Mouse (Mus musculus): ENCODE data around the gene Dpy30.
A peak's percentile ranks its signal among the peaks of the same experiment; 100 is the strongest.
"Not testable (repeated sequence)": the region's sequence is repeated elsewhere in the genome, so short reads cannot be mapped to it uniquely, and the experiment has no call there.

Gene Dpy30

DNA sequence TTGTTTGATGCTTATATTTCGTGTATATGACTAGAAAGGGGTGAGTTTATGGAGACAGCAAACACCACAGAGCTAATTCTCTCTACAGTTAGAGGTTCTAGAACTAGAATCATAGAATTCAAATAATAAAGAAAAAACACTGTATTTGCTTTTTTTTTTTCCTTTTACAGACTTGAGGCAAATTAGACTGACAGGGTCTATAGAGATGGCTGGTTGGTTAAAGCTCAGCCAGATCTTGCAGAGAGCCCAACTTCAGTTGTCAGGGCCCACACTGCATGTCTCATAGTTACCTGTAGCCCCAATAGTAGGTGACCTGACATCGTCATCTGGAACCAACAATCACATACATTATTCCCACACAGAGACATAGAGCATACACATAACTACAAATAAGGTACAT, at the start of gene Dpy30:
Gene Dpy30 (minus strand): TSS at position 101 of the 400 bp plus-strand sequence.
- no peak for DNase-seq (ENCODE audit: low spot score in 2 of 2)

GRCm38 (mm10) chr17:74363592-74363991, 39.8 kb upstream of the Dpy30 start:
- DNase-seq (ENCODE audit: low spot score in 2 of 2) = no peak

DNA sequence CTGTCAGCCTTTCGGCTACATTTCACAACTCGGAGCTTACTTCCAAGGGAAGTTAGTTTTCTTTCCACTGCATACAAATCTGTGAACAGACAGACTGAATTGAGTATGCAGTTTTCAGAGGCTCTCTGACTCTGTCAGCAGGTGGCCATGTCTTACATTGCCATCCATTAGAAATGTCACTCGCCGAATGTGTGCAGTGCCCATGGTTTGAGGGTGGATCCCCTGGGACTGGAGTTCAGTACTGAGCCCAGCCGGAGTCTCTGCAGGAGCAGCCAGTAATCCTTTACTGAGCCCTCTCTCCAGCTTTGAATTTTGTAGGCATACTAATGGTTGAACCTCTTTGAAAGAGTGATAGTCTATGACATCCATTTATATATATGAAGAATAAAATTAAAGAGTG, 17.4 kb upstream of the Dpy30 start:
- DNase-seq (ENCODE audit: low spot score in 2 of 2) = no peak

- peak; percentile 78 to 88 for DNase-seq (ENCODE audit: low spot score in 2 of 2)
Observed at GRCm38 (mm10) chr17:74338937-74339804, 15.4 kb upstream of the Dpy30 start, which contains the start of gene Spast. TSS of gene Spast (plus strand) at chr17:74338987.

- DNase-seq (ENCODE audit: low spot score in 2 of 2) = peak; percentile 93 to 96
Observed at GRCm38 (mm10) chr17:74338225-74338931, 14.6 kb upstream of the Dpy30 start.

DNA sequence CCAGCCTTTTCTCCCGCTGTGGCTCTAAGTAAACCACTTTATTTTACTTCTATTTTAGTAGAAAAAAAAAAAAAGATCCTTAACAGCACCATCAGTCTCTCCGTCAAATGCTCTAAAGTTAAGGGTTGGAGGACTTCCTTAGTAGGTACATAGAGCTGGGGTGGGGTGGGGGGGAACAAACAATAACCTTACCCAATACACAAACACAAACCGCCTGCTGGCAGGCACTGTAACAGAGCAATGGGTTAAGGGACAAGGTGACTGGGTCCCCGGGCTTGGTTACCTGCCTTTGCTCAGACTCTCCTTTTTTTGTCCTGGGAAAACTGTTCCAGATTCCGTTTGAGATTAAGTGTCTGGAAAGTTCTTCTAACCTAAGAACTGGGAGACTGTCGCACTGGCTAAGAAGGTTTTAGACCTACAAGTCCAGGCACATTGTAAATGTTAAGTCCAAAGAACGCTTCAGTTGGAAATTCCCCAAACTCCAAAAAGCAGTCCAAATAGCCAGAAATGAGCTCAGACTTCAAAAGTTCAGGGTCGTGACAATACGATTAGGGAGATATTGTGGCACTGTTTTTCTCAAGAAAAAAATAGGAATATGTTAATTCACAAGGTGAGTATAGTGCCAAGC, 7.4 kb upstream of the Dpy30 start:
- DNase-seq (ENCODE audit: low spot score in 2 of 2) = no peak

GRCm38 (mm10) chr17:74328146-74328545, 4.4 kb upstream of the Dpy30 start:
- peak; percentile 76 to 84 for DNase-seq (ENCODE audit: low spot score in 2 of 2)

- DNase-seq (ENCODE audit: low spot score in 2 of 2) = not testable (repeated sequence)
Observed at GRCm38 (mm10) chr17:74327195-74327594, 3.5 kb upstream of the Dpy30 start.

DNA sequence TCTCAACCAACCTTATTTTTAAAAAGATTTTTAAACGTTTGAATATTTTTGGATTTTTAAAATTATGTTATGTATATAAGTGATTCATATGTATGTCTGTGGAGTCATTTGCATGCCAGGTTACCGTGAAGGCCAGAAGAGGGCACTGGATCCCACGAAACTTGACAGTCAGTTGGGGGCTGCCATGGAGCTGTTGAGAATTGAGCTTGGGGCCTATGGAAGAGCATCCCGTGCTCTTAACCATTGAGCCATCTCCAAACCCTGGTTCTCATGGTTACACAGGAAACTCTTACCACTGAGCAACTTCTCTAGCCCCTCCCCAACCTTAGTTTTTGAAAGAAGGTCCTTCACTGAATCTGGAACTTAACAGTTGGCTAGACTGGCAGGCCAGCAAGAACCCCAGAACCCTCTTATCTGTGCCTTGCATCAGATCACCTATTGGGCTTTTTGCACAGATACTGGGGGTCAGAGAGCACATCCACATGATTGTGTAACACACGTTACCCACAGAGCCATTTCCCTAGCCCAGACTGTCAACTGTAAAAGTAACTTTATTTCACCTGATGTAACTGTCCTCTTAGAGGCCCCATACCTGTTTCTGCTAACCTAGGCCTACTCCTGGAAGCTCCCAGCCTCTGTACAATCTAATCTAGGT, 1.2 kb downstream of the Dpy30 start:
- DNase-seq (ENCODE audit: low spot score in 2 of 2) = no peak

- DNase-seq (ENCODE audit: low spot score in 2 of 2) = no peak
Observed at GRCm38 (mm10) chr17:74318721-74319120, 5.0 kb downstream of the Dpy30 start.

DNA sequence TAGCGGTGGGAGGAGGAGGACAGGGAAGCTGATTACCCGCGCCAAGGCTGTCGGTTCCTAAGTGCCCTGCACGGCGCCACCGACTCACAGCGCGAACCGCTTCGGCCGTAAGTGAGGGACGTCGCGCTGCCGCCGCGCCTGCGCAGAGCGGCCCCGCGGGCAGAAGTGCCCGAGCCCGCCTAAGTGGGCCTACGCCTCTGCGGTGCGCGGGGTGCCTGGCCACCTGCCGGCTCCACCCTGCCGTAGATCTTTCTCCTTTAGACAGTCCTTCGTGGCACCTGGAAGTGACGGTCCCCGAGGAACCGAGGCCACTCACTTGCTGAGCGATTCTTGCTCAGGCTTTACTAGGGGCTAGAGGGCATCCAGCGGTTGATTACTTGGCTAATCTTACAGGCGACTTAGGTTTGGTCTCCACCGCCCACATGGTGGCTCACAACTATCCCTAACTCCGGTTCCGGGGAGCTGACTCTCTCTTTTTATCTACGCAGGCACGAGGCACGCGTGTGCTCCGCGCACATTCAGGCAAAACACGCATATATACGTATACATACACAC, 7.4 kb downstream of the Dpy30 start:
- DNase-seq (ENCODE audit: low spot score in 2 of 2) = peak; percentile 89 to 95

DNA sequence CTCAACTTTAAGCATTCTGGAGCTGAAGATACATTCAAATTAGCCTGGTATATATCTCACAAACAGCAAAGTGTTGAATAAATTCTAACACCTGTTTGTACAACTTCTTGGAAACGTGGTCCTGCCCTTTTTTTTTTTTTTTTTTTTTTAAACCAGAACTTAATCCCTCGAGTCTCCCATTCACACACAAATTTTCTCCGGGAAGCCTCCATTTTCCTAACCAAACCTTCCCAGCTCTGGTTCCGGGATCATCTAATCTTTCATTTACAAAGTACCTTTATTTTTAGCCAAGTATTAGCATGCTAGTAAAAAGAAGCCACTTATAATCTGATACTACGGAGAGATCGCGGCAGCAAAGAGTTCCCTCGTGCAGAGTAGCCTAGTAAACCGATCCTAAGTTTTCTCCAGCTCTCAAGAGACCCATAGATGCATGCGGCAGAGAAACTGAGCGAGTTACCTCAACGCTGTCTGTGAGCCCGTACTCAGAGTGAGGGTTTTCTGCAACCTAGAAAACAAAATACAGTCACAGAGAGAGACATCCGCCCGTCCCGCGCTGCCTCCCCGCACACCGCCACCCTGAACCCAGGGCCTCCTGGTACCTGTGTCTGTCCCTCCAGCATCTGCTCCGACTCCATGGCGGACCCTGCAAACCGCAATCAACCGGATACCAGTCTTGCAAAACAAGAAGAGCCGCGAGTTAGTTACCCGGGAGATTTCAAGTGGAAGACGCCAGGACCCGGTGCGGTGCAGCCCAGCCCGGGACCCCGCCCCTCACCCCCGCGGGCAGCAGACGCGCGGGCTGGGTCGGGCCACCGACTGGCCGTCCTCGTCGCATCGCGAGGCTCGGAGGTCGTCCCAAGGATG, 8.1 kb downstream of the Dpy30 start:
- DNase-seq (ENCODE audit: low spot score in 2 of 2) = no peak

DNA sequence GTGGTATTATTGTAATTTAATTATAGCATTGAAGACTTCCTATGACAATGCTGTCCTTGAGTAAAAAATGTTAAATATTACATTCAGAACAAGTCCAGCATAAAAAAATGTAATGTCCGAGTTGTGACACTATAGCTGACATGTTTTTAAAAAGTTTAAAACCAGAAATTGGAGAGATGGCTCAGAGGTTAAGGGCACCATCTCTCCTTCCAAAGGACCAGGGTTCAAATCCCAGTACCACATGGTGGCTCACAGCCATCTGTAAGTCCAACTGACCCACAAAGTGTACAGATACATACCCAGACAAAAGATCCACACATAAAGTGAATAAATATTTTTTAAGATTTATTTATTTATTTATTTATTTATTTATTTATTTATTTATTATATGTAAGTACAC, 17.7 kb downstream of the Dpy30 start:
- DNase-seq (ENCODE audit: low spot score in 2 of 2) = no peak

DNA sequence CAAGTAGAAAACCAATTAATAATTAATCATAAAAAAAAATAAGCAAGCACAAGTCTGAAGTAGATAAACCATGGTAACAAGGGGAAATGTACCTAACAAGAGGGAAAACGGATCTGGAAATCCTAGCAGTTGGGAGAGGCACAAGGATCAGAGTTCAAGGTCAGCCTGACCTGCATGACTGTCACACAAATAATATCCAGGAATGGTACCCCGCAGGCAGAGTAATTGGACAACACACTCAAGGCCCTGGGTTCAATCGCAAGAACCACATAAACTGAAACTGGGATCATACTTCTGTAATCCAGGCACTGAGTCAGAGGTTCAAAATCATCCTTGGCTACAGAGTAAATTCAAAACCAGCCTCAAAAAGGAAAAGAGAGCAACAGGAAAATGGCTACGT, 18.1 kb downstream of the Dpy30 start:
- DNase-seq (ENCODE audit: low spot score in 2 of 2) = no peak

DNA sequence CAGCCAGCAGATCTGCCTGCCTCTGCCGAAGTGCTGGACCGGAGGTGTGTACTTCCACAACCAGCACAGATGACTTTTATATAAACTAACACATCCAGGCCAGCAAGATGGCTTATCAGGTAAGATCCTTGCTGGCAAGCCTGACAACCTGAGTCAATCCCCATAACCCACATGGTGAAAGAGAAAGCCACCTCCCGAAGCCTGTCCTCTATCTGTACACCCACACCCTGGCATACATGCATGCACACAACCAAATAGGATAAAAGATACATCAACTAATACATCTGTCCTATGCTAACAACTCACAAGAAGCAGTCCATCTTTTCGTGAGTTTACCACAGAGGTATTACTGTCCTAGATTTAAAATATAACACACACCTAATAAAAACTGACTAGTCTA, 19.7 kb downstream of the Dpy30 start:
- peak in 1 of 2 experiments; percentile 26 for DNase-seq (ENCODE audit: low spot score in 2 of 2)

DNA sequence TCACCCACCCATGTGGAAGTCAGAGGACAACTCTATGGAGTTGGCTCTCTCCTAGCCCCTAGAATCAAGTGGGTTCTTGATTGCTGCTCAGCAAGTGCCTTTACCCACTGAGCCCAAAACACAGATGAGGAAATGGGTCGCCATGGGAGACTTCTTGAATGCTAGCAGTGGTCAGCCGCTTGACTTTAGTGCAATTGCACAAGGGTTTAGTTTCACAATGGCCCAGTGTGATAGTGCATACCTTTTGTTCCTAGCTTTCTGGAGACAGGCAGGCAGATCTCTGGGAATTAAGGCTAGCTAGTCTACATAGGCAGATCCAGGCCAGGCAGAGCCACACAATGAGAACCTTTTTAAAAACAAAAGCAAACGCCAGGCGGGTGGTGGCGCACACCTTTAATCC, 23.7 kb downstream of the Dpy30 start:
- no peak for DNase-seq (ENCODE audit: low spot score in 2 of 2)

GRCm38 (mm10) chr17:74296991-74297390, 26.8 kb downstream of the Dpy30 start:
- not testable (repeated sequence) for DNase-seq (ENCODE audit: low spot score in 2 of 2)

DNA sequence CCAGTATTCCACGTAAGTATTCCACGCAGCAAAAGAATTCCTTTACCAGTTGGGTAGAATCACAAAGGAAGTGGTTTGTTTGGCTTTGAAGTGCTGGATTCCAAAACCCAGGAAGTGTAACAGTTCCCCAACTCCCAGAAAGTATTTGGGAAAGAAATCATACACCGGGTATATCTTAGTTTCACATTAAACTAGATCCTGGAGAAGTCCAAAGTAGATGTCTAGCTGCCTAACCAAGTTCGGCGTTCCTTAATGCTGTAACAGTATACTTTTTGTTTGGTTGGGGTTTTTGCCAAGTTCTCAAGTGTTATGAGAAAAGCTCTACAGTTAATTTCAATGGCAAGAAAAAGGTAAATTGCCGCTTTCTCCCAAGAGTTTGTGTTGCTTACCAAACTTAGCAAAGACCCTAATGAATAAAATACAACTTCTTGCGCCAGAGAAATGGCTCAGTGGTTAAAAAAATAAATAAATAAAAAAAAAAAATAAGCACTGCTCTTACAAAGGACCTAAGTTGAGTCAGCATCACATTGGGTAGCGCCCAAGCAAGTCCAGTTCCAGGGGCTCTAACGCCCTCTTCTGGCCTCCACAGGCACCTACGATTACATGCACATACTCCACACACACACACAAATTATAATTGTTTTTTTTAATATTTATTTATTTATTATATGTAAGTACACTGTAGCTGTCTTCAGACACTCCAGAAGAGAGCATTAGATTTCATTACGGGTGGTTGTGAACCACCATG, 27.5 kb downstream of the Dpy30 start:
- DNase-seq (ENCODE audit: low spot score in 2 of 2) = peak in 1 of 2 experiments; percentile 55

DNA sequence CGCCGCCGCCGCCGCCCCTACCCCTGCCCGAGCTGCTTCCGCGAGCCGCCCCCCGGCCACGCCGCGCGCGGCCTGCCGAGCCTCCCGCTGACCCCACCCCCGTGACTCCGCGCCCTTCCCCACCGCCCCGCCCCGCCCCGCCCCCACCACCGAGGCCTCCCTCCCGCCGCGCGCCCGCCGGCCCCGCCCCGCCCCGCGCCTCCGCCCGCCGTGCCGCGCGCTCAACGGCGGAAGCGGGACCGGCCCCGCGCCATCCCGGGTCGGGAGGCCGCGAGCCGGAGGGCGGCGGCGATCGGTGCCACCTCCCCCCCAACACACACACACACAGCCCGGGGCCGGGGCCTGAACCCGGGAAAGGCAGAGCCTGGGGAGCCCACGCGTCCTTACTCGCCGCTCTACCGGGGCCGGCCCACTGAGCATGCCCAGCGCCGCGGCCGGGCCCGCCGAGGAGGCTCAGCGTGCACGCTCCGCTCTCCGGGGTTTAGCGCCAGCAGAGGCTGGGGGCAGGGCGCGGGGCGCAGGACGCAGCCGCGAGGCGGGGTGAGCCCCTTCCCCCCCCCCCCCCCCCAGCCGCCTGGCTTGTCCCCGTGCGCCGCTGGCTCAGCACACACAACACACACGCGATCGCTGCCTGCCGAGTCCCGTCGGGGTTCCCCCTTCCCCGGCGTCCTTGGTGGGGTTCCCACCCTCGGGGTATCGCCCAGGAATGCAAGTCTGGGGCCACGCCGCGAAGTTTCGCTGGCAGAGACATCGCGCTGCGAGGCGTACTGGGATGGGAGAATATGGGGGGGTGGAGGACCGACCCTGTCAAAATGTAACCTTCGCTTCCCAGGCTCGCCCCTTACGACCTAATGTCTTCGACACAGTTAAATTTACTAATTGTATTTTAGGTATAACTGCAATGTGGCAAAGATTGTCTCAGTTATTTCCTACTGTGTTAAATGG, 28.4 kb downstream of the Dpy30 start, which contains the start of gene Memo1:
Gene Memo1 (minus strand): TSS at position 496 of the 945 bp plus-strand sequence.
- peak; percentile 74 to 89 for DNase-seq (ENCODE audit: low spot score in 2 of 2)
